8 mouse cellular contexts compared by ENCODE assay signal in genomic region chr17:28951831-28952799, GRCm38 (mm10). TPM values are rescaled to one million over a fixed set of nuclear protein-coding genes. Genes with fewer than 3 reads are reported as not detected.
DNase-seq lines count a peak whose midpoint lies in the region; ATAC-seq and TF ChIP-seq lines count a peak whose summit lies in the region.

TSS of gene Kctd20 (plus strand) at chr17:28951950.

- peaks cover 15% of the 10 kb centered on the region for H3K79me2 ChIP-seq in heart, adult 2 months (replicated peaks; ENCODE audit: control insufficient read depth, insufficient read depth, low read length)

- H3K9ac ChIP-seq in embryonic facial prominence, embryonic 13.5 days, result peak within 1 kb of the TSS; percentile 94
- H3K9ac ChIP-seq in heart, adult 2 months (ENCODE audit: low read depth, low read length), result peak within 1 kb of the TSS; percentile 96
- H3K9ac ChIP-seq in limb, embryonic 13.5 days, result peak within 1 kb of the TSS; percentile 80
- peak within 1 kb of the TSS; percentile 93 for H3K9ac ChIP-seq in midbrain, embryonic 16.5 days (ENCODE audit: low read depth, low read length)

- WGBS in embryonic facial prominence, embryonic 13.5 days, result under 1% methylated on average over 74 of the region's 80 CpGs
- 1% methylated on average over 75 of the region's 80 CpGs for WGBS in heart, adult 2 months
- WGBS in limb, embryonic 13.5 days, result under 1% methylated on average over 74 of the region's 80 CpGs
- WGBS in midbrain, embryonic 16.5 days, result under 1% methylated on average over 62 of the region's 80 CpGs

- H3K4me3 ChIP-seq in embryonic facial prominence, embryonic 13.5 days, result peak within 1 kb of the TSS; percentile 79
- peak within 1 kb of the TSS; percentile 78 for H3K4me3 ChIP-seq in heart, adult 2 months
- H3K4me3 ChIP-seq in limb, embryonic 13.5 days, result peak within 1 kb of the TSS; percentile 62
- H3K4me3 ChIP-seq in midbrain, embryonic 16.5 days (ENCODE audit: low read depth, low read length), result peak within 1 kb of the TSS; percentile 73

- DNase-seq in 3134 (ENCODE audit: extremely low read depth, insufficient read length, low spot score), result peak; percentile 96
- DNase-seq in adrenal gland, postnatal 36 days, result peak; percentile 95 to 97
- DNase-seq in heart, adult 2 months, result peak; percentile 97 to 99
- peak; percentile 90 to 94 for DNase-seq in kidney, adult 8-10 months
- DNase-seq in spleen, postnatal 10 days (ENCODE audit: low spot score in 2 of 2), result peak; percentile 97 to 99

- 0 out of 2 replicates have a peak, but pooled peaks cover 4% of the 10 kb centered on the region for H3K36me3 ChIP-seq in embryonic facial prominence, embryonic 13.5 days
- peaks cover 8% of the 10 kb centered on the region; the same call in 1 of the 2 replicates for H3K36me3 ChIP-seq in heart, adult 2 months (ENCODE audit: control insufficient read depth, insufficient read depth, low read length)
- peaks cover 5% of the 10 kb centered on the region; the same call in 1 of the 2 replicates for H3K36me3 ChIP-seq in limb, embryonic 13.5 days
- H3K36me3 ChIP-seq in midbrain, embryonic 16.5 days (ENCODE audit: control insufficient read depth, insufficient read depth, low read length), result no peaks in the 10 kb centered on the region

- TF ChIP-seq POLR2A in heart, adult 2 months (IDR thresholded peaks at IDR 0.05; ENCODE audit: insufficient read depth, low read depth, low read length), result peak; percentile 90

- no peaks in the 10 kb centered on the region for H3K27me3 ChIP-seq in embryonic facial prominence, embryonic 13.5 days
- H3K27me3 ChIP-seq in heart, adult 2 months (ENCODE audit: control insufficient read depth, insufficient read depth, low read length), result no peaks in the 10 kb centered on the region
- H3K27me3 ChIP-seq in limb, embryonic 13.5 days, result no peaks in the 10 kb centered on the region
- no peaks in the 10 kb centered on the region for H3K27me3 ChIP-seq in midbrain, embryonic 16.5 days (ENCODE audit: control insufficient read depth, insufficient read depth, low read depth, low read length)

- peak within 1 kb of the TSS; percentile 98 for H3K27ac ChIP-seq in embryonic facial prominence, embryonic 13.5 days
- peak within 1 kb of the TSS; percentile 97 for H3K27ac ChIP-seq in heart, adult 2 months
- H3K27ac ChIP-seq in limb, embryonic 13.5 days, result peak within 1 kb of the TSS; percentile 97
- H3K27ac ChIP-seq in midbrain, embryonic 16.5 days (ENCODE audit: low read length), result peak within 1 kb of the TSS; percentile 97

- peak; percentile 88 for ATAC-seq in embryonic facial prominence, embryonic 13.5 days (ENCODE audit: insufficient number of reproducible peaks, insufficient read depth, low FRiP score, low TSS enrichment, low read depth)
- peak; percentile 93 for ATAC-seq in limb, embryonic 13.5 days (ENCODE audit: low FRiP score, low read depth)
- peak; percentile 92 for ATAC-seq in midbrain, embryonic 16.5 days

- intact Hi-C loops in heart, adult 2 months (cut with DNase I), result loop anchor here (1.0 to 5.0 kb wide), 2 partner anchors 21 to 55 kb away; partner anchors contain the start of gene Stk38

- 0 out of 2 replicates have a peak, but pooled peaks cover 4% of the 10 kb centered on the region for H3K9me3 ChIP-seq in embryonic facial prominence, embryonic 13.5 days
- H3K9me3 ChIP-seq in limb, embryonic 13.5 days, result peaks cover 9% of the 10 kb centered on the region
- no peaks in the 10 kb centered on the region; the same call in 1 of the 2 replicates for H3K9me3 ChIP-seq in midbrain, embryonic 16.5 days (replicated peaks; ENCODE audit: control insufficient read depth, low read length, poor library complexity, severe bottlenecking)

- H3K4me1 ChIP-seq in embryonic facial prominence, embryonic 13.5 days, result peaks cover 21% of the 10 kb centered on the region
- peaks cover 13% of the 10 kb centered on the region for H3K4me1 ChIP-seq in heart, adult 2 months (ENCODE audit: control insufficient read depth, insufficient read depth, low read length)
- H3K4me1 ChIP-seq in limb, embryonic 13.5 days, result peaks cover 22% of the 10 kb centered on the region
- peaks cover 19% of the 10 kb centered on the region for H3K4me1 ChIP-seq in midbrain, embryonic 16.5 days (ENCODE audit: control insufficient read depth, insufficient read depth, low read length)

- H3K4me2 ChIP-seq in embryonic facial prominence, embryonic 13.5 days, result peak within 1 kb of the TSS; percentile 85
- H3K4me2 ChIP-seq in limb, embryonic 13.5 days (replicated peaks), result peak within 1 kb of the TSS; percentile 86
- peak within 1 kb of the TSS; percentile 82 for H3K4me2 ChIP-seq in midbrain, embryonic 16.5 days (ENCODE audit: low read length)

- TF ChIP-seq EP300 in heart, adult 2 months (IDR thresholded peaks at IDR 0.05; ENCODE audit: insufficient read depth, low read depth, low read length), result 0 out of 2 replicates have a peak, but pooled peaks have one; percentile 6

- TF ChIP-seq CTCF in heart, adult 2 months (IDR thresholded peaks at IDR 0.05), result peak; percentile 12; the same call in 1 of the 2 replicates

RNA-seq across cellular contexts. Expression of gene Kctd20, which starts in this region (rescaled TPM):
- total RNA-seq in adrenal gland, postnatal 36 days (2021), result 10 to 100 TPM; 54.8 to 60.0 TPM
- polyA plus RNA-seq in embryonic facial prominence, embryonic 13.5 days (2015; fragmentation: Nextera tagmentation; extraction: Ambion mirVana), result 99.9 and 103 TPM in 2 replicates
- total RNA-seq in heart, adult 2 months (2021), result 10 to 100 TPM; 55.7 to 55.8 TPM
- polyA plus RNA-seq in heart, adult 2 months (2012; rRNA removed), result 23.8 and 44.7 TPM in 2 replicates
- 105 and 120 TPM in 2 replicates for polyA plus RNA-seq in limb, embryonic 13.5 days (2015; fragmentation: Nextera tagmentation; extraction: Ambion mirVana)
- polyA plus RNA-seq in midbrain, embryonic 16.5 days (2015; fragmentation: Nextera tagmentation; extraction: Ambion mirVana), result 92.4 and 93.4 TPM in 2 replicates

Comparison
In these comparisons a context has a peak if more than half of its experiments do, and no peak if none do; other contexts are left out.
1. Peak in every context shown above with its lines: DNase-seq, ATAC-seq, H3K4me3 ChIP-seq and H3K27ac ChIP-seq.